ENCODE assay signal across 17 mouse cellular contexts in genomic region chr2:44632584-44632983, GRCm38 (mm10).
DNase-seq lines count a peak whose midpoint lies in the region; ATAC-seq and TF ChIP-seq lines count a peak whose summit lies in the region.
"Had no signal": no experiment of that assay in that cellular context is flagged by ENCODE, and none has a peak within 500 bp of the region (broad histone marks: within the 10 kb centered on the region; RNA-seq: fewer than 3 reads in every experiment).

No protein-coding gene starts in this region.

- 0 out of 2 replicates have a peak, but pooled peaks have one; percentile 24 for ATAC-seq in forebrain, embryonic 11.5 days (replicated peaks; ENCODE audit: low FRiP score)
- ATAC-seq in forebrain, embryonic 16.5 days: no peak
- ATAC-seq in hindbrain, embryonic 14.5 days (ENCODE audit: low FRiP score): peak; percentile 84
- peak; percentile 72 for ATAC-seq in midbrain, postnatal 0 days (ENCODE audit: low FRiP score)
- ATAC-seq: inflammation-experienced regulatory T-cells, adult 6 months; Patski had no signal

- no peak for TF ChIP-seq POLR2A in cortical plate, adult 2 months (IDR thresholded peaks at IDR 0.05; ENCODE audit: extremely low read depth, insufficient read depth, low read length)

- H3K4me2 ChIP-seq in forebrain, embryonic 11.5 days (ENCODE audit: low read depth, low read length, severe bottlenecking): no peak overlapping the region
- H3K4me2 ChIP-seq in forebrain, embryonic 16.5 days (ENCODE audit: low read length): no peak overlapping the region
- H3K4me2 ChIP-seq in hindbrain, embryonic 14.5 days (replicated peaks): peak overlapping the region; percentile 9; the same call in 1 of the 2 replicates
- H3K4me2 ChIP-seq in midbrain, postnatal 0 days (ENCODE audit: low read depth, low read length, poor library complexity, severe bottlenecking): no peak overlapping the region
- H3K4me2 ChIP-seq: embryonic facial prominence, embryonic 15.5 days; heart, embryonic 15.5 days; liver, embryonic 13.5 days had no signal

- no peaks in the 10 kb centered on the region for H3K27me3 ChIP-seq in forebrain, embryonic 11.5 days (ENCODE audit: control insufficient read depth, insufficient read depth, low read length)
- no peaks in the 10 kb centered on the region for H3K27me3 ChIP-seq in forebrain, embryonic 16.5 days (replicated peaks; ENCODE audit: control insufficient read depth, insufficient read depth, low read length)
- no peaks in the 10 kb centered on the region for H3K27me3 ChIP-seq in hindbrain, embryonic 14.5 days (ENCODE audit: control insufficient read depth, insufficient read depth, low read length)
- H3K27me3 ChIP-seq in midbrain, postnatal 0 days (ENCODE audit: insufficient read depth, low read length): no peaks in the 10 kb centered on the region
- H3K27me3 ChIP-seq: embryonic facial prominence, embryonic 15.5 days; heart, embryonic 15.5 days; liver, embryonic 13.5 days; Patski had no signal

- H3K36me3 ChIP-seq in forebrain, embryonic 11.5 days (ENCODE audit: control insufficient read depth, insufficient read depth, low read length): no peaks in the 10 kb centered on the region
- H3K36me3 ChIP-seq in forebrain, embryonic 16.5 days (ENCODE audit: control insufficient read depth, insufficient read depth): no peaks in the 10 kb centered on the region
- H3K36me3 ChIP-seq in hindbrain, embryonic 14.5 days (replicated peaks; ENCODE audit: control insufficient read depth, insufficient read depth): no peaks in the 10 kb centered on the region
- H3K36me3 ChIP-seq in midbrain, postnatal 0 days (ENCODE audit: insufficient read depth, low read length): no peaks in the 10 kb centered on the region
- H3K36me3 ChIP-seq: embryonic facial prominence, embryonic 15.5 days; heart, embryonic 15.5 days; limb, embryonic 10.5 days; liver, embryonic 13.5 days had no signal

- no peak overlapping the region for H3K4me3 ChIP-seq in forebrain, embryonic 11.5 days (ENCODE audit: low read depth, low read length)
- H3K4me3 ChIP-seq in forebrain, embryonic 16.5 days (replicated peaks; ENCODE audit: low read length): no peak overlapping the region
- H3K4me3 ChIP-seq in cortical plate, adult 2 months (ENCODE audit: insufficient read depth, low read length): no peak overlapping the region
- no peak overlapping the region for H3K4me3 ChIP-seq in hindbrain, embryonic 14.5 days (replicated peaks; ENCODE audit: low read length)
- H3K4me3 ChIP-seq in midbrain, postnatal 0 days (ENCODE audit: low read depth, low read length): no peak overlapping the region
- H3K4me3 ChIP-seq: embryonic facial prominence, embryonic 15.5 days; heart, embryonic 15.5 days; limb, embryonic 10.5 days; liver, embryonic 13.5 days had no signal

- no peaks in the 10 kb centered on the region for H3K9me3 ChIP-seq in forebrain, embryonic 11.5 days (ENCODE audit: control insufficient read depth, low read length)
- H3K9me3 ChIP-seq in forebrain, embryonic 16.5 days (ENCODE audit: control insufficient read depth, low read length): no peaks in the 10 kb centered on the region
- no peaks in the 10 kb centered on the region for H3K9me3 ChIP-seq in hindbrain, embryonic 14.5 days (ENCODE audit: control insufficient read depth, low read length)
- H3K9me3 ChIP-seq in midbrain, postnatal 0 days (ENCODE audit: low read length): no peaks in the 10 kb centered on the region
- H3K9me3 ChIP-seq: embryonic facial prominence, embryonic 15.5 days; heart, embryonic 15.5 days; limb, embryonic 10.5 days; liver, embryonic 13.5 days had no signal

- no peak overlapping the region for H3K9ac ChIP-seq in forebrain, embryonic 11.5 days (ENCODE audit: low read length)
- H3K9ac ChIP-seq in forebrain, embryonic 16.5 days (replicated peaks; ENCODE audit: low read depth, low read length): no peak overlapping the region
- H3K9ac ChIP-seq in hindbrain, embryonic 14.5 days: no peak overlapping the region
- H3K9ac ChIP-seq in midbrain, postnatal 0 days (replicated peaks; ENCODE audit: low read length, poor library complexity, severe bottlenecking): no peak overlapping the region
- H3K9ac ChIP-seq: embryonic facial prominence, embryonic 15.5 days; heart, embryonic 15.5 days; liver, embryonic 13.5 days had no signal

- no peak for DNase-seq in forebrain, embryonic 11.5 days (ENCODE audit: low spot score)
- DNase-seq in hindbrain, embryonic 14.5 days (ENCODE audit: low spot score): peak; percentile 47
- DNase-seq in midbrain, postnatal 0 days (ENCODE audit: low spot score): peak; percentile 50
- DNase-seq in right cerebral cortex, adult 2 months (ENCODE audit: low spot score in 2 of 2): no peak
- DNase-seq in spleen, adult 18-20 months: no peak
- DNase-seq in cerebellum, postnatal 10 days: no peak
- DNase-seq: cerebellum, adult 2 months; liver, embryonic 13.5 days; lung, postnatal 10 days had no signal

- WGBS in forebrain, embryonic 11.5 days: 63% methylated on average over 10 of the region's 10 CpGs
- WGBS in forebrain, embryonic 16.5 days: 53% methylated on average over 10 of the region's 10 CpGs
- WGBS in hindbrain, embryonic 14.5 days: 46% methylated on average over 10 of the region's 10 CpGs
- 19% methylated on average over 10 of the region's 10 CpGs for WGBS in midbrain, postnatal 0 days

- no peaks in the 10 kb centered on the region for H3K4me1 ChIP-seq in forebrain, embryonic 11.5 days (replicated peaks; ENCODE audit: control insufficient read depth, insufficient read depth, low read length)
- no peaks in the 10 kb centered on the region for H3K4me1 ChIP-seq in forebrain, embryonic 16.5 days (replicated peaks; ENCODE audit: control insufficient read depth, insufficient read depth, low read length)
- no peaks in the 10 kb centered on the region for H3K4me1 ChIP-seq in cortical plate, adult 2 months (ENCODE audit: control insufficient read depth, insufficient read depth, low read length)
- H3K4me1 ChIP-seq in hindbrain, embryonic 14.5 days (replicated peaks; ENCODE audit: control insufficient read depth, insufficient read depth, low read length): peaks cover 10% of the 10 kb centered on the region; the same call in 1 of the 2 replicates
- no peaks in the 10 kb centered on the region for H3K4me1 ChIP-seq in midbrain, postnatal 0 days (ENCODE audit: insufficient read depth, low read length)
- H3K4me1 ChIP-seq: heart, embryonic 15.5 days; liver, embryonic 13.5 days had no signal

- no peak overlapping the region for H3K27ac ChIP-seq in forebrain, embryonic 11.5 days (ENCODE audit: low read depth, low read length)
- no peak overlapping the region for H3K27ac ChIP-seq in forebrain, embryonic 16.5 days (ENCODE audit: low read length)
- peak overlapping the region; percentile 29; the same call in 1 of the 2 replicates for H3K27ac ChIP-seq in cortical plate, adult 2 months (ENCODE audit: insufficient read depth, low read length)
- peak overlapping the region; percentile 28; the same call in 1 of the 2 replicates for H3K27ac ChIP-seq in hindbrain, embryonic 14.5 days
- no peak overlapping the region for H3K27ac ChIP-seq in midbrain, postnatal 0 days (ENCODE audit: low read depth, low read length)
- H3K27ac ChIP-seq: embryonic facial prominence, embryonic 15.5 days; heart, embryonic 15.5 days; kidney, postnatal 0 days; limb, embryonic 10.5 days; liver, embryonic 13.5 days had no signal

- TF ChIP-seq CTCF in cortical plate, adult 2 months (IDR thresholded peaks at IDR 0.05; ENCODE audit: extremely low read depth, insufficient read depth, low read length): no peak
- no peak for TF ChIP-seq CTCF in midbrain, postnatal 0 days (IDR thresholded peaks at IDR 0.05)

Comparison
In these comparisons a context has a peak if more than half of its experiments do, and no peak if none do; other contexts are left out.
1. DNase-seq: peak in hindbrain, embryonic 14.5 days (single experiment) and midbrain, postnatal 0 days (single experiment); none in forebrain, embryonic 11.5 days (single experiment), right cerebral cortex, adult 2 months (0 of 2), spleen, adult 18-20 months (0 of 2) and cerebellum, postnatal 10 days (0 of 2).
2. H3K27ac ChIP-seq: peak in cortical plate, adult 2 months (single experiment) and hindbrain, embryonic 14.5 days (single experiment); none in forebrain, embryonic 11.5 days (single experiment), forebrain, embryonic 16.5 days (single experiment) and midbrain, postnatal 0 days (single experiment).